Mouse (Mus musculus): ENCODE measurements around the gene Gm10762. TPM values are rescaled to one million over a fixed set of nuclear protein-coding genes. Genes with fewer than 3 reads are reported as not detected.
A peak's percentile ranks its signal among the peaks of the same experiment; 100 is the strongest.

Gene Gm10762
- polyA plus RNA-seq, 1 experiment, result 0.72 TPM

GRCm38 (mm10) chr2:128972301-128972700 lies 4.8 kb upstream of the Gm10762 start:
- H3K36me3 ChIP-seq (ENCODE audit: control insufficient read depth, insufficient read depth, low read length, poor library complexity, severe bottlenecking), result no peaks in the 10 kb centered on the region
- no peak overlapping the region for H3K4me3 ChIP-seq (ENCODE audit: low read depth, low read length)
- no peak overlapping the region for H3K27ac ChIP-seq (ENCODE audit: insufficient read depth, low read length)
- peaks cover 2% of the 10 kb centered on the region for H3K4me1 ChIP-seq (ENCODE audit: control insufficient read depth, insufficient read depth, low read length)
- H3K27me3 ChIP-seq (ENCODE audit: control insufficient read depth, insufficient read depth, low read length, poor library complexity, severe bottlenecking), result no peaks in the 10 kb centered on the region
- H3K9ac ChIP-seq (ENCODE audit: low read depth, poor library complexity, severe bottlenecking), result no peak overlapping the region
- H3K9me3 ChIP-seq (replicated peaks; ENCODE audit: control insufficient read depth, insufficient read depth, low read length, poor library complexity, severe bottlenecking), result no peaks in the 10 kb centered on the region
- TF ChIP-seq CTCF (IDR thresholded peaks at IDR 0.05; ENCODE audit: low read depth, low read length), result no peak
- TF ChIP-seq POLR2A (IDR thresholded peaks at IDR 0.05; ENCODE audit: insufficient read depth, low read length), result no peak
- no peak for TF ChIP-seq EP300 (IDR thresholded peaks at IDR 0.05; ENCODE audit: insufficient read depth, low read depth, low read length)

GRCm38 (mm10) chr2:128968475-128969083 lies 1.1 kb upstream of the Gm10762 start:
- Histone ChIP-seq H3K4me1 (ENCODE audit: control insufficient read depth, insufficient read depth, low read length) (peaks cover 2% of the 10 kb centered on the region), H3K36me3 (ENCODE audit: control insufficient read depth, insufficient read depth, low read length, poor library complexity, severe bottlenecking) (no peaks in the 10 kb centered on the region), H3K27ac (ENCODE audit: insufficient read depth, low read length) (no peak overlapping the region), H3K27me3 (ENCODE audit: control insufficient read depth, insufficient read depth, low read length, poor library complexity, severe bottlenecking) (no peaks in the 10 kb centered on the region), H3K9me3 (replicated peaks; ENCODE audit: control insufficient read depth, insufficient read depth, low read length, poor library complexity, severe bottlenecking) (no peaks in the 10 kb centered on the region), H3K4me3 (ENCODE audit: low read depth, low read length) (no peak overlapping the region), H3K9ac (ENCODE audit: low read depth, poor library complexity, severe bottlenecking) (peak overlapping the region; percentile 96)
- no peak for TF ChIP-seq CTCF (IDR thresholded peaks at IDR 0.05; ENCODE audit: low read depth, low read length)
- TF ChIP-seq POLR2A (IDR thresholded peaks at IDR 0.05; ENCODE audit: insufficient read depth, low read length), result no peak
- no peak for TF ChIP-seq EP300 (IDR thresholded peaks at IDR 0.05; ENCODE audit: insufficient read depth, low read depth, low read length)

GRCm38 (mm10) chr2:128966641-128967580 lies 614 bp downstream of the Gm10762 start, which contains the start of gene Zc3h6:
Zc3h6 (plus strand) TSS chr2:128967402.
- H3K9me3 ChIP-seq (replicated peaks; ENCODE audit: control insufficient read depth, insufficient read depth, low read length, poor library complexity, severe bottlenecking), result no peaks in the 10 kb centered on the region
- peak within 1 kb of the TSS; percentile 87 for H3K27ac ChIP-seq (ENCODE audit: insufficient read depth, low read length)
- TF ChIP-seq POLR2A (IDR thresholded peaks at IDR 0.05; ENCODE audit: insufficient read depth, low read length) (peak; percentile 59), CTCF (IDR thresholded peaks at IDR 0.05; ENCODE audit: low read depth, low read length) (no peak), EP300 (IDR thresholded peaks at IDR 0.05; ENCODE audit: insufficient read depth, low read depth, low read length) (no peak)
- H3K4me1 ChIP-seq (ENCODE audit: control insufficient read depth, insufficient read depth, low read length), result peaks cover 2% of the 10 kb centered on the region
- H3K9ac ChIP-seq (ENCODE audit: low read depth, poor library complexity, severe bottlenecking), result peak within 1 kb of the TSS; percentile 96
- H3K36me3 ChIP-seq (ENCODE audit: control insufficient read depth, insufficient read depth, low read length, poor library complexity, severe bottlenecking), result no peaks in the 10 kb centered on the region
- no peaks in the 10 kb centered on the region for H3K27me3 ChIP-seq (ENCODE audit: control insufficient read depth, insufficient read depth, low read length, poor library complexity, severe bottlenecking)
- H3K4me3 ChIP-seq (ENCODE audit: low read depth, low read length), result peak within 1 kb of the TSS; percentile 84

DNA sequence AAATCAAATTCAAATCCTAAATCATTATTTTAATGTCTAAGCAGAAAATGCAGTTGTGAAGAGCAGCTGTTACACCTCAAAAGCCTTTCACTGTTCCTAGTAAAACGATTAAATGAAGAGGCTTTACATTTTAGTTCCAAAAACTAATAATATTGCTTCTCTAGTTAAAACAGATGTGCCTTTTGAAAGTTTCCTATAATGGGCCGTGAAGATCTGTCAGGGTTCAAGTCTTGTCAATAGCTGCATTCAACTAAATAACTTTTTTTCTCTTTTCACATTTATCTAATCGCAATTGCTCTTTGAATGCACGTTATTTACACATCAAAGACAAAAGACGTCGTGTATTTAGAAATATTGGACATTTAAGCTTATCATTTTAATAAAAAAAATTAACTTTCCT lies 1.3 kb downstream of the Gm10762 start:
- H3K4me3 ChIP-seq (ENCODE audit: low read depth, low read length), result no peak overlapping the region; the same call in 1 of the 2 replicates
- peaks cover 2% of the 10 kb centered on the region for H3K4me1 ChIP-seq (ENCODE audit: control insufficient read depth, insufficient read depth, low read length)
- no peaks in the 10 kb centered on the region for H3K9me3 ChIP-seq (replicated peaks; ENCODE audit: control insufficient read depth, insufficient read depth, low read length, poor library complexity, severe bottlenecking)
- H3K9ac ChIP-seq (ENCODE audit: low read depth, poor library complexity, severe bottlenecking), result 0 out of 2 replicates have a peak overlapping the region, but pooled peaks have one; percentile 96
- no peak overlapping the region for H3K27ac ChIP-seq (ENCODE audit: insufficient read depth, low read length)
- no peaks in the 10 kb centered on the region for H3K36me3 ChIP-seq (ENCODE audit: control insufficient read depth, insufficient read depth, low read length, poor library complexity, severe bottlenecking)
- TF ChIP-seq CTCF (IDR thresholded peaks at IDR 0.05; ENCODE audit: low read depth, low read length) (no peak), POLR2A (IDR thresholded peaks at IDR 0.05; ENCODE audit: insufficient read depth, low read length) (no peak), EP300 (IDR thresholded peaks at IDR 0.05; ENCODE audit: insufficient read depth, low read depth, low read length) (no peak)
- no peaks in the 10 kb centered on the region for H3K27me3 ChIP-seq (ENCODE audit: control insufficient read depth, insufficient read depth, low read length, poor library complexity, severe bottlenecking)

- Histone ChIP-seq H3K27ac (ENCODE audit: insufficient read depth, low read length) (peak overlapping the region; percentile 25), H3K36me3 (ENCODE audit: control insufficient read depth, insufficient read depth, low read length, poor library complexity, severe bottlenecking) (no peaks in the 10 kb centered on the region), H3K4me3 (ENCODE audit: low read depth, low read length) (no peak overlapping the region), H3K27me3 (ENCODE audit: control insufficient read depth, insufficient read depth, low read length, poor library complexity, severe bottlenecking) (no peaks in the 10 kb centered on the region), H3K9ac (ENCODE audit: low read depth, poor library complexity, severe bottlenecking) (no peak overlapping the region), H3K4me1 (ENCODE audit: control insufficient read depth, insufficient read depth, low read length) (peaks cover 2% of the 10 kb centered on the region), H3K9me3 (replicated peaks; ENCODE audit: control insufficient read depth, insufficient read depth, low read length, poor library complexity, severe bottlenecking) (no peaks in the 10 kb centered on the region)
- TF ChIP-seq CTCF (IDR thresholded peaks at IDR 0.05; ENCODE audit: low read depth, low read length) (no peak), EP300 (IDR thresholded peaks at IDR 0.05; ENCODE audit: insufficient read depth, low read depth, low read length) (no peak), POLR2A (IDR thresholded peaks at IDR 0.05; ENCODE audit: insufficient read depth, low read length) (no peak)
Observed at GRCm38 (mm10) chr2:128965505-128966105, 1.9 kb downstream of the Gm10762 start.

Data from ES-Bruce4 (cell line).